Comparison of ENCODE assay signal across 21 mouse cellular contexts in genomic region chr2:172290474-172290873, GRCm38 (mm10). TPM values are rescaled to one million over a fixed set of nuclear protein-coding genes. Genes with fewer than 3 reads are reported as not detected.
A peak's percentile ranks its signal among the peaks of the same experiment; 100 is the strongest.
DNase-seq lines count a peak whose midpoint lies in the region; ATAC-seq and TF ChIP-seq lines count a peak whose summit lies in the region.
"Had no signal": no experiment of that assay in that cellular context is flagged by ENCODE, and none has a peak within 500 bp of the region (broad histone marks: within the 10 kb centered on the region; RNA-seq: fewer than 3 reads in every experiment).

No protein-coding gene starts in this region.

- H3K4me3 ChIP-seq in heart, embryonic 12.5 days = no peak overlapping the region
- peak overlapping the region; percentile 54 to 65 for H3K4me3 ChIP-seq in MEL (ENCODE audit: control insufficient read depth in 1 of 2, insufficient read depth in 1 of 2, low read depth in 2 of 2, low read length in 2 of 2)
- H3K4me3 ChIP-seq in erythroblast, embryonic 14.5 days (replicated peaks) = peak overlapping the region; percentile 66
- peak overlapping the region; percentile 4; the same call in 1 of the 2 replicates for H3K4me3 ChIP-seq in liver, postnatal 0 days (ENCODE audit: low read depth, low read length)
- H3K4me3 ChIP-seq in midbrain, embryonic 13.5 days (replicated peaks) = no peak overlapping the region
- H3K4me3 ChIP-seq: limb, embryonic 12.5 days had no signal

- H3K9ac ChIP-seq in heart, embryonic 12.5 days = no peak overlapping the region
- peak overlapping the region; percentile 64 for H3K9ac ChIP-seq in MEL (ENCODE audit: control insufficient read depth, low read depth, low read length, poor library complexity, severe bottlenecking)
- no peak overlapping the region for H3K9ac ChIP-seq in liver, postnatal 0 days (replicated peaks)
- H3K9ac ChIP-seq in midbrain, embryonic 13.5 days (replicated peaks) = no peak overlapping the region
- H3K9ac ChIP-seq: limb, embryonic 12.5 days had no signal

- peak; percentile 77 to 96 for TF ChIP-seq EP300 in MEL (IDR thresholded peaks at IDR 0.05; ENCODE audit: low read depth in 1 of 2, low read length in 2 of 2)
- peak; percentile 95 for TF ChIP-seq EP300 in liver, postnatal 0 days (IDR thresholded peaks at IDR 0.05; ENCODE audit: low read depth)

- no peaks in the 10 kb centered on the region for H3K27me3 ChIP-seq in heart, embryonic 12.5 days (replicated peaks)
- no peaks in the 10 kb centered on the region for H3K27me3 ChIP-seq in MEL (ENCODE audit: control insufficient read depth in 1 of 2, insufficient read depth in 2 of 2, low read length in 2 of 2)
- H3K27me3 ChIP-seq in erythroblast, embryonic 14.5 days (ENCODE audit: control insufficient read depth) = peaks cover 12% of the 10 kb centered on the region
- no peaks in the 10 kb centered on the region for H3K27me3 ChIP-seq in liver, postnatal 0 days (ENCODE audit: insufficient read depth, low read length)
- no peaks in the 10 kb centered on the region for H3K27me3 ChIP-seq in midbrain, embryonic 13.5 days
- H3K27me3 ChIP-seq: limb, embryonic 12.5 days had no signal

- no peak for TF ChIP-seq RAD21 in MEL (IDR thresholded peaks at IDR 0.05; ENCODE audit: low read depth, low read length)

- 0 out of 2 replicates have a peak, but pooled peaks cover 6% of the 10 kb centered on the region for H3K4me1 ChIP-seq in heart, embryonic 12.5 days (replicated peaks)
- H3K4me1 ChIP-seq in MEL (ENCODE audit: control insufficient read depth in 1 of 2, insufficient read depth in 2 of 2, low read length in 2 of 2) = peaks cover 13 to 32% of the 10 kb centered on the region in 2 experiments
- H3K4me1 ChIP-seq in erythroblast, embryonic 14.5 days (ENCODE audit: control insufficient read depth) = peaks cover 78% of the 10 kb centered on the region
- H3K4me1 ChIP-seq in liver, postnatal 0 days (ENCODE audit: insufficient read depth) = peaks cover 15% of the 10 kb centered on the region
- H3K4me1 ChIP-seq in midbrain, embryonic 13.5 days (replicated peaks) = peaks cover 18% of the 10 kb centered on the region

- no peaks in the 10 kb centered on the region; the same call in 1 of the 2 replicates for H3K79me2 ChIP-seq in MEL (ENCODE audit: control insufficient read depth, insufficient read depth, low read length, poor library complexity)

- no peak overlapping the region for H3K4me2 ChIP-seq in heart, embryonic 12.5 days
- peak overlapping the region; percentile 59 for H3K4me2 ChIP-seq in liver, postnatal 0 days (ENCODE audit: low read depth, low read length)
- no peak overlapping the region for H3K4me2 ChIP-seq in midbrain, embryonic 13.5 days (replicated peaks)
- H3K4me2 ChIP-seq: limb, embryonic 12.5 days had no signal

- no peak for DNase-seq in heart, postnatal 25 days (ENCODE audit: low spot score)
- peak; percentile 96 for DNase-seq in MEL (ENCODE audit: low read depth, low spot score)
- peak; percentile 88 for DNase-seq in liver, postnatal 0 days
- DNase-seq in right cerebral cortex, adult 18-20 months = no peak
- DNase-seq in adipocyte (ENCODE audit: low spot score) = no peak
- DNase-seq: adrenal gland, postnatal 36 days; B cell, adult 2 months; cerebellum, adult 11-12 months; embryo, embryonic 11 days; heart, postnatal 4 days; kidney, adult 11 months; kidney, postnatal 4 days; lung, postnatal 14 days; midbrain, embryonic 14.5 days; right cerebral cortex, postnatal 4 days had no signal

- 69% methylated on average over 11 of the region's 11 CpGs for WGBS in heart, embryonic 12.5 days
- WGBS in liver, postnatal 0 days (ENCODE audit: insufficient replicate concordance) = 54% methylated on average over 11 of the region's 11 CpGs
- 85% methylated on average over 11 of the region's 11 CpGs for WGBS in midbrain, embryonic 13.5 days

- intact Hi-C loops in heart, postnatal 25 days (cut with DNase I) = no loop called here

- no peak; a peak in 1 of 4 replicates for TF ChIP-seq POLR2A in MEL (IDR thresholded peaks at IDR 0.05; ENCODE audit: control insufficient read depth in 1 of 2, insufficient read depth in 1 of 2, low read depth in 1 of 2, low read length in 2 of 2, poor library complexity in 1 of 2)

- no peaks in the 10 kb centered on the region for H3K36me3 ChIP-seq in heart, embryonic 12.5 days
- H3K36me3 ChIP-seq in MEL (ENCODE audit: control insufficient read depth in 1 of 2, insufficient read depth in 2 of 2, low read length in 2 of 2) = peaks cover 0 to 23% of the 10 kb centered on the region in 2 experiments; a peak in 2 of 4 replicates
- H3K36me3 ChIP-seq in erythroblast, embryonic 14.5 days (ENCODE audit: control insufficient read depth) = no peaks in the 10 kb centered on the region; the same call in 1 of the 2 replicates
- H3K36me3 ChIP-seq in liver, postnatal 0 days (replicated peaks; ENCODE audit: insufficient read depth, low read length) = no peaks in the 10 kb centered on the region
- no peaks in the 10 kb centered on the region for H3K36me3 ChIP-seq in midbrain, embryonic 13.5 days
- H3K36me3 ChIP-seq: limb, embryonic 12.5 days had no signal

- TF ChIP-seq CTCF in MEL (IDR thresholded peaks at IDR 0.05 in 2 of 3, conservative IDR thresholded peaks at IDR 0.05 in 1 of 3; ENCODE audit: control insufficient read depth in 1 of 3, insufficient read depth in 1 of 3, low read depth in 2 of 3, low read length in 3 of 3, poor library complexity in 1 of 3, severe bottlenecking in 1 of 3) = no peak
- no peak for TF ChIP-seq CTCF in liver, postnatal 0 days (IDR thresholded peaks at IDR 0.05; ENCODE audit: low read depth)

- peak overlapping the region; percentile 22 for H3K27ac ChIP-seq in heart, embryonic 12.5 days (ENCODE audit: poor library complexity, severe bottlenecking)
- peak overlapping the region; percentile 96 for H3K27ac ChIP-seq in MEL (ENCODE audit: control insufficient read depth, low read depth, low read length)
- peak overlapping the region; percentile 79 for H3K27ac ChIP-seq in liver, postnatal 0 days (ENCODE audit: low read depth)
- H3K27ac ChIP-seq in midbrain, embryonic 13.5 days = no peak overlapping the region
- H3K27ac ChIP-seq: limb, embryonic 12.5 days had no signal

- ATAC-seq in heart, embryonic 12.5 days (ENCODE audit: insufficient number of reproducible peaks, low FRiP score) = peak; percentile 90
- peak; percentile 93 for ATAC-seq in liver, postnatal 0 days
- no peak for ATAC-seq in midbrain, embryonic 13.5 days

- no peaks in the 10 kb centered on the region for H3K9me3 ChIP-seq in heart, embryonic 12.5 days (replicated peaks)
- H3K9me3 ChIP-seq in MEL (replicated peaks; ENCODE audit: insufficient read depth, low read length) = no peaks in the 10 kb centered on the region
- H3K9me3 ChIP-seq in erythroblast, embryonic 14.5 days (ENCODE audit: control insufficient read depth, low read length) = peaks cover 3% of the 10 kb centered on the region
- no peaks in the 10 kb centered on the region for H3K9me3 ChIP-seq in liver, postnatal 0 days (ENCODE audit: low read length)
- no peaks in the 10 kb centered on the region for H3K9me3 ChIP-seq in midbrain, embryonic 13.5 days
- H3K9me3 ChIP-seq: limb, embryonic 12.5 days had no signal

TF ChIP-seq in MEL, 35 proteins besides CTCF, POLR2A, EP300 and RAD21 (continues in another document):
- TF ChIP-seq JUND (IDR thresholded peaks at IDR 0.05; ENCODE audit: low read depth, low read length) (no peak), MAFK (IDR thresholded peaks at IDR 0.05; ENCODE audit: borderline replicate concordance, low read depth, low read length) (0 out of 2 replicates have a peak, but pooled peaks have one; percentile 10), CHD1 (IDR thresholded peaks at IDR 0.05; ENCODE audit: low read depth, low read length) (peak; percentile 21; the same call in 1 of the 2 replicates), BHLHE40 (IDR thresholded peaks at IDR 0.05; ENCODE audit: borderline replicate concordance, low read depth, low read length) (peak; percentile 80), ZC3H11A (IDR thresholded peaks at IDR 0.05; ENCODE audit: low read depth, low read length) (no peak), E2F4 (IDR thresholded peaks at IDR 0.05; ENCODE audit: borderline replicate concordance, low read depth, low read length) (no peak), GABPA (IDR thresholded peaks at IDR 0.05; ENCODE audit: low read depth, low read length) (no peak), MYC (IDR thresholded peaks at IDR 0.05; ENCODE audit: low read depth, low read length) (peak; percentile 60; the same call in 1 of the 2 replicates), RCOR1 (IDR thresholded peaks at IDR 0.05; ENCODE audit: low read depth, low read length) (peak; percentile 87), USF1 (IDR thresholded peaks at IDR 0.05; ENCODE audit: low read depth, low read length) (peak; percentile 41; the same call in 1 of the 2 replicates), ZNF384 (IDR thresholded peaks at IDR 0.05; ENCODE audit: low read depth, low read length) (no peak), SIN3A (IDR thresholded peaks at IDR 0.05; ENCODE audit: low read length) (peak; percentile 98), ZKSCAN1 (IDR thresholded peaks at IDR 0.05; ENCODE audit: low read depth, low read length) (no peak), ETS1 (IDR thresholded peaks at IDR 0.05; ENCODE audit: low read depth, low read length) (peak; percentile 99), USF2 (IDR thresholded peaks at IDR 0.05; ENCODE audit: borderline replicate concordance in 1 of 2, insufficient read depth in 1 of 2, low read depth in 1 of 2, low read length in 2 of 2) (no peak), KAT2A (conservative IDR thresholded peaks at IDR 0.05; ENCODE audit: low read depth, low read length) (no peak)

RNA-seq across cellular contexts. Expression of gene Mc3r, which starts 42.2 kb away (rescaled TPM):
- not detected in 2 replicates for polyA plus RNA-seq in heart, embryonic 12.5 days (2016; fragmentation: Nextera tagmentation; extraction: Ambion mirVana)
- total RNA-seq in heart, postnatal 25 days (2021) = not detected
- 0.04 TPM in 1 of 2 replicates, not detected in the other for total RNA-seq in MEL (2012; rRNA removed)
- polyA plus RNA-seq in MEL (2012; ENCODE audit: insufficient read depth in 1 of 2, insufficient read length in 2 of 2, low read depth in 1 of 2, low replicate concordance in 2 of 2, missing spikeins in 1 of 2) = not detected
- polyA plus RNA-seq in erythroblast, embryonic 14.5 days (2012) = not detected in 2 replicates
- not detected in 2 replicates for polyA plus RNA-seq in liver, postnatal 0 days (2015; fragmentation: Nextera tagmentation; extraction: Ambion mirVana)
- 0.22 and 0.23 TPM in 2 replicates for polyA plus RNA-seq in midbrain, embryonic 13.5 days (2015; fragmentation: Nextera tagmentation; extraction: Ambion mirVana)
- total RNA-seq: adrenal gland, postnatal 36 days; ES-E14; granulocyte monocyte progenitor cell, adult 5-6 weeks; heart, postnatal 4 days had no signal
- polyA plus RNA-seq: limb, embryonic 12.5 days had no signal

RNA-seq across cellular contexts. Expression of gene Fam210b, which starts 54.9 kb away (rescaled TPM):
- 24.3 and 24.5 TPM in 2 replicates for polyA plus RNA-seq in heart, embryonic 12.5 days (2016; fragmentation: Nextera tagmentation; extraction: Ambion mirVana)
- total RNA-seq in heart, postnatal 25 days (2021) = 1 to 10 TPM; 6.1 to 6.5 TPM
- total RNA-seq in MEL (2012; rRNA removed) = 2.7 and 3.5 TPM in 2 replicates
- polyA plus RNA-seq in MEL (2012; ENCODE audit: insufficient read depth in 1 of 2, insufficient read length in 2 of 2, low read depth in 1 of 2, low replicate concordance in 2 of 2, missing spikeins in 1 of 2) = 10 to 100 TPM in 1 of 2 experiments, not detected in 1; 11.4 TPM
- polyA plus RNA-seq in erythroblast, embryonic 14.5 days (2012) = 35.0 and 48.5 TPM in 2 replicates
- 67.0 and 81.2 TPM in 2 replicates for polyA plus RNA-seq in liver, postnatal 0 days (2015; fragmentation: Nextera tagmentation; extraction: Ambion mirVana)
- polyA plus RNA-seq in midbrain, embryonic 13.5 days (2015; fragmentation: Nextera tagmentation; extraction: Ambion mirVana) = 24.4 and 30.2 TPM in 2 replicates

Comparison
In these comparisons a context has a peak if more than half of its experiments do, and no peak if none do; other contexts are left out.
1. H3K4me3 ChIP-seq: peak in MEL (2 of 2), erythroblast, embryonic 14.5 days (single experiment) and liver, postnatal 0 days (single experiment); none in heart, embryonic 12.5 days (single experiment) and midbrain, embryonic 13.5 days (single experiment).
2. DNase-seq: peak in MEL (single experiment) and liver, postnatal 0 days (single experiment); none in heart, postnatal 25 days (single experiment), right cerebral cortex, adult 18-20 months (single experiment) and adipocyte (single experiment).